ENCODE assay signal across 8 mouse cellular contexts in genomic region chr6:136662063-136662462, GRCm38 (mm10). TPM values are rescaled to one million over a fixed set of nuclear protein-coding genes. Genes with fewer than 3 reads are reported as not detected.
DNase-seq lines count a peak whose midpoint lies in the region; ATAC-seq and TF ChIP-seq lines count a peak whose summit lies in the region.

No protein-coding gene starts in this region.

- H3K79me2 ChIP-seq in heart, adult 2 months (replicated peaks; ENCODE audit: control insufficient read depth, insufficient read depth, low read length), result no peaks in the 10 kb centered on the region

- TF ChIP-seq EP300 in heart, adult 2 months (IDR thresholded peaks at IDR 0.05; ENCODE audit: insufficient read depth, low read depth, low read length), result no peak

- TF ChIP-seq CTCF in heart, adult 2 months (IDR thresholded peaks at IDR 0.05), result no peak

- 50% methylated on average over 11 of the region's 11 CpGs for WGBS in heart, adult 2 months
- WGBS in neural tube, embryonic 11.5 days, result 18% methylated on average over 11 of the region's 11 CpGs
- WGBS in limb, embryonic 14.5 days, result 23% methylated on average over 11 of the region's 11 CpGs

- peaks cover 5% of the 10 kb centered on the region for H3K27me3 ChIP-seq in heart, adult 2 months (ENCODE audit: control insufficient read depth, insufficient read depth, low read length)
- H3K27me3 ChIP-seq in neural tube, embryonic 11.5 days (ENCODE audit: control insufficient read depth, insufficient read depth, low read length), result peaks cover 16% of the 10 kb centered on the region
- H3K27me3 ChIP-seq in limb, embryonic 14.5 days (ENCODE audit: control insufficient read depth, insufficient read depth, low read length), result peaks cover 16% of the 10 kb centered on the region

- H3K9me3 ChIP-seq in neural tube, embryonic 11.5 days (ENCODE audit: control insufficient read depth, low read length), result no peaks in the 10 kb centered on the region
- H3K9me3 ChIP-seq in limb, embryonic 14.5 days (ENCODE audit: control insufficient read depth, low read length), result no peaks in the 10 kb centered on the region

- peak overlapping the region; percentile 67 for H3K4me2 ChIP-seq in neural tube, embryonic 11.5 days (ENCODE audit: low read depth)
- H3K4me2 ChIP-seq in limb, embryonic 14.5 days (replicated peaks; ENCODE audit: low read depth, low read length, severe bottlenecking), result peak overlapping the region; percentile 69; the same call in 1 of the 2 replicates

- intact Hi-C loops in heart, adult 2 months (cut with DNase I), result no loop called here
- intact Hi-C loops in heart, postnatal 10 days (cut with DNase I), result no loop called here

- no peak for ATAC-seq in neural tube, embryonic 11.5 days (ENCODE audit: insufficient read depth, low FRiP score, low TSS enrichment)
- no peak for ATAC-seq in limb, embryonic 14.5 days (ENCODE audit: low FRiP score, low read depth)

- H3K36me3 ChIP-seq in heart, adult 2 months (ENCODE audit: control insufficient read depth, insufficient read depth, low read length), result no peaks in the 10 kb centered on the region
- no peaks in the 10 kb centered on the region for H3K36me3 ChIP-seq in neural tube, embryonic 11.5 days (ENCODE audit: control insufficient read depth, insufficient read depth, low read length)
- H3K36me3 ChIP-seq in limb, embryonic 14.5 days (ENCODE audit: control insufficient read depth, insufficient read depth, low read length), result no peaks in the 10 kb centered on the region

- H3K4me3 ChIP-seq in heart, adult 2 months, result no peak overlapping the region; the same call in 1 of the 2 replicates
- peak overlapping the region; percentile 28 for H3K4me3 ChIP-seq in neural tube, embryonic 11.5 days (ENCODE audit: low read depth, low read length)
- H3K4me3 ChIP-seq in limb, embryonic 14.5 days (replicated peaks; ENCODE audit: low read length), result peak overlapping the region; percentile 37

- H3K9ac ChIP-seq in heart, adult 2 months (ENCODE audit: low read depth, low read length), result no peak overlapping the region
- peak overlapping the region; percentile 29; the same call in 1 of the 2 replicates for H3K9ac ChIP-seq in neural tube, embryonic 11.5 days (ENCODE audit: low read length)
- H3K9ac ChIP-seq in limb, embryonic 14.5 days (ENCODE audit: low read depth, low read length, severe bottlenecking), result peak overlapping the region; percentile 43

- no peaks in the 10 kb centered on the region for H3K4me1 ChIP-seq in heart, adult 2 months (ENCODE audit: control insufficient read depth, insufficient read depth, low read length)
- H3K4me1 ChIP-seq in neural tube, embryonic 11.5 days (ENCODE audit: control insufficient read depth, insufficient read depth, low read length), result peaks cover 5% of the 10 kb centered on the region; the same call in 1 of the 2 replicates
- peaks cover 7% of the 10 kb centered on the region; the same call in 1 of the 2 replicates for H3K4me1 ChIP-seq in limb, embryonic 14.5 days (ENCODE audit: control insufficient read depth, insufficient read depth, low read length)

- peak overlapping the region; percentile 72 for H3K27ac ChIP-seq in heart, adult 2 months
- H3K27ac ChIP-seq in neural tube, embryonic 11.5 days (ENCODE audit: low read depth, low read length), result no peak overlapping the region
- no peak overlapping the region for H3K27ac ChIP-seq in limb, embryonic 14.5 days (replicated peaks; ENCODE audit: low read depth, low read length)

- no peak for TF ChIP-seq POLR2A in heart, adult 2 months (IDR thresholded peaks at IDR 0.05; ENCODE audit: insufficient read depth, low read depth, low read length)
- no peak for TF ChIP-seq POLR2A in limb, embryonic 14.5 days (IDR thresholded peaks at IDR 0.05; ENCODE audit: borderline replicate concordance, extremely low read depth, insufficient read depth, insufficient read length)

- no peak for DNase-seq in heart, adult 2 months
- no peak for DNase-seq in heart, postnatal 10 days
- no peak for DNase-seq in neural tube, embryonic 11.5 days (ENCODE audit: low spot score)
- DNase-seq in neural tube, embryonic 10.5 days (ENCODE audit: extremely low spot score, low spot score), result no peak
- no peak for DNase-seq in limb, embryonic 14.5 days (ENCODE audit: low spot score)
- no peak for DNase-seq in cerebellum, postnatal 25 days
- DNase-seq in thymus, postnatal 10 days (ENCODE audit: low spot score in 2 of 2), result no peak
- DNase-seq in embryo, embryonic 9.5 days (ENCODE audit: extremely low spot score), result no peak

RNA-seq across cellular contexts. Expression of gene Plbd1, which starts 0.3 kb away (rescaled TPM):
- 10 to 100 TPM; 48.8 to 53.5 TPM for total RNA-seq in heart, adult 2 months (2021)
- 28.4 and 50.7 TPM in 2 replicates for polyA plus RNA-seq in heart, adult 2 months (2012; rRNA removed)
- 10 to 100 TPM; 34.2 to 37.9 TPM for total RNA-seq in heart, postnatal 10 days (2021)
- polyA plus RNA-seq in neural tube, embryonic 11.5 days (2014; fragmentation: Nextera tagmentation; extraction: Ambion mirVana), result 2.0 and 2.2 TPM in 2 replicates
- polyA plus RNA-seq in limb, embryonic 14.5 days (2012; rRNA removed), result 4.0 and 5.6 TPM in 2 replicates
- polyA plus RNA-seq in limb, embryonic 14.5 days (2014; fragmentation: Nextera tagmentation; extraction: Ambion mirVana), result 14.3 and 19.8 TPM in 2 replicates
